Mouse (Mus musculus) c-Kit-negative CD71-positive TER-119-positive erythroid progenitor cells, embryonic 14.5 days (primary cell): Measurements from ENCODE around the gene Usb1.
"Not testable (repeated sequence)": the region's sequence is repeated elsewhere in the genome, so short reads cannot be mapped to it uniquely, and the experiment has no call there.

ENCODE experiments used
- DNase-seq: peaks from one replicate; pipeline ENCODE4 v3.0.0-alpha.2; 2013; ENCODE audit warnings: low read depth, low spot score

Gene Usb1

DNA sequence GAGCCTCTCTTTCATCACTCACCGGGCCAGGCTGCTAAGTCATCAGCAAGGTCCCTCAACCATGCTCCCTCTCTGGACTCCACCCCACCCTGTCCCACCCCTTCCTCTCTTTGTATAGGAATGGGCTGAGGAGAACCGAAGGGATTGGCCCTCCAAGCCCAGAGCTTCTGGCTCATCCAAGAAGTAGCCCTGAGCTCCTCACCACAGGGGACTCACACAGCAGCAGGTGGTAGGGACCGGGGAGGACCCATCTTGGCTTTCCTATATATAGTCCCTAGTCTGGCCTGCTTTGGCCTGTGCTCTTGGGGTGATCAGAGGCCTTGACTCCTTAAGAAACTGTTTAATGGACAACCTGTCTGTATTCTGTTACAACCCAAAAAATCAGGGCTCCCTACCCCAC is 42.3 kb downstream of the Usb1 start:
- DNase-seq = no peak

DNA sequence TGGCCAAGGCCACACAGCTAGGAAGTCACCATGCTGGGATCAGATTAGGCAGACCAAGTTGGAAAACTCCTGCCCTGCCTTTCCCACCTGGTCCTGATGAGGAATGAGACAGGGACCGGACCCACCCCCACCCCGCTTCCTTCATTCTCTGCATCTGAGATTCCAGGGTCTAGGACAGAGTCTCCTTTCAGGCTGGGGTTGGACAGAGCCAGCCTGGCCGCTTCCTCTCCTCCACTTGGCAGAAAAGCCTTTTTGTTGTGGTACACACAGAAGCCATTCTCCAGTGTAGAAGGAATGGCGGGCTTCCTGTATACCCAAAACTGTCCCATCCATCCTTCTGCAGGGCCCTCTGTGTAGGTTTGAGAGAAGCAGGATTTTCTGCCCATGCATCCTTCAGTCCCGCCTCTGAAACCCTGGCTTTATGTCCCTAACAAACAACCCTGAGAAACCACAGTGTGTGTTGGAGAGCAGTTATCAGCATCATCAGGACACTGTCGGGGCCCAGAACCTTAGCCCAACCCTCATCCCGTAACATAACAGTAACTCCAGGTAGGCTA is 43.4 kb downstream of the Usb1 start:
- no peak for DNase-seq

DNA sequence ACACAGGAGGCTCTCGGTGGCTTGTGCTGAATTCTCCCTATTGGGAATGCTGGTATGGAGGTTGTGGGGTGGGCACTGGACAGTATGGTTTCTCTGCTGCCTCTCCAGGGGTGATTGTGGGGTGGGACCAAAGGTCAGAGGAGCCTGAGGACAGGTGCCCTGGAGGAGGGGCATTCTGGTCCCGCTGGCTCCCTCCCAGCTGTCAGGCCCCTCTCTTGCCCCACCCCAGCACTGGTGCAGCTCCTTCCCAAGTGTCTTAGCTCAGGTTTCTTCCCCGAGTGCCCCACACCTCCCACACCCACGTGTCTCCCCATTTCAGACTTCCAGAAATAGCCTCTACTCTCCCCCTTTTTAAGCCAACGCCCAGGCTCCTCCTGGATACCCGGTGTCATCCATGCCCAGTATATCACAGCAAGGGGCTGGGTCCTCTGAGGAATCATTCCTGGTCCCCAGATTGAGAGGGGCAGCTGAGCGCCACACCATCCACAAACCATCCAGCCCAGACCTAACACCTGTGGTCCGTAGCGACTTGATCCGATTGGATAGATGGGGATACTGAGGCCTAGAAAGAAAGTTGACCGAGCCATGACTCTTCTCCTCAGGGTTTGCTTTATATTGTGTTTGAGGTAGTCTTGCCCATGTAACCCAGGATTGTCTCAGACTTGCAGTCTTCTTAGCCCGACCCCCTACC is 44.4 kb downstream of the Usb1 start:
- no peak for DNase-seq

DNA sequence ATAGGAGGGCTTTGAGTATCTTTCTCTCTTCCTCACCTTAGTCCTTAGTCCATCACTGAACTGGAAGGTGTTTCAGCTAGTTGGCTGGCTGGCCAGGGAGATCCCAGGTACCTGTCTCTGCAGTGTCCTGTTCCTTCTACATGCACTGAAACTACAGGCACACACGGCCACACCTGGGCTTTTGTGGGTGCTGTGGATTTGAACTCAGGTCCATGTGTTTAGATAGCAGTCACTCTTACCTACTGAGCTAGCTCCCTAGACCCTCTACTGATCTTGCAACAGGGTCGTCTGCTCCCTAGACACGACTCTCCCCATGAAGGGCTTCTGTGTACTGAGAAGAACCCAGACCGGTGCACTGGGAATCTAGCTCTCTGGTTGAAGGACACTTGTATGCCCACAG is 45.0 kb downstream of the Usb1 start:
- no peak for DNase-seq

DNA sequence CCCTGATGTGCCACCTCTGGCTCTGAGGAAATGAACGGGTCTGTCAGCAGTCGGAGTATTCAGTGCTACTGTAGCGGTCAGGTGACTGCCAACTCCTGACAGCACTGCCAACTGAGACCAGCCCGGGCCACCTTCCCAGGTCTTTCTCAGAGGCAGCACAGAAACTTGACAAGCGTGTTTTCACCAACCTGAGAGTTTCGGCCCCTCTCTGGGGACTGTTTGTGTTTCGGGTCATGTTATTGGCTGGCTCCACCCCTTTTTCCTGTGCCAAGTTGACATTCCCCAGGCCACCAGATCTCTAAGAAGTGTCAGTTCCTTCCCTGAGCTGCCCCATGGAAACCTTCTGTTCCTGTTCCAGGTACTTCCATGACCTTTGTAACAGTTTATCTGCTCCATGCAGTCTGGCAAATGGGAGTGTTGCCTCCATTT is 45.8 kb downstream of the Usb1 start:
- no peak for DNase-seq

DNA sequence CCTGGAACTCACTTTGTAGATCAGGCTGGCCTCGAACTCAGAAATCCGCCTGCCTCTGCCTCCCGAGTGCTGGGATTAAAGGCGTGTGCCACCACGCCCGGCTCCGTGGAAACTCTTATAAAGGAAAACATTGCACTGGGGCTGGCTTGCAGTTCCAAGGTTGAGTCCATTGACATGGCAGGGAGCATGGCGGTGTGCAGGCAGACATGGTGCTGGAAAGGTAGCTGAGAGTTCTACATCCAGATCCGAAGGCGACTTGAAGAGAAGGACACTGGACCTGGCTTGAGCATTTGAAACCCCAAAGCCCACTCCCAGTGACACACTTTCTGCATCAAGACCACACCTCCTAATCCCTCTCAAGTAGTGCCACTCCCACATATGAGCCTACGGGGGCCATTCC is 46.8 kb downstream of the Usb1 start:
- not testable (repeated sequence) for DNase-seq

DNA sequence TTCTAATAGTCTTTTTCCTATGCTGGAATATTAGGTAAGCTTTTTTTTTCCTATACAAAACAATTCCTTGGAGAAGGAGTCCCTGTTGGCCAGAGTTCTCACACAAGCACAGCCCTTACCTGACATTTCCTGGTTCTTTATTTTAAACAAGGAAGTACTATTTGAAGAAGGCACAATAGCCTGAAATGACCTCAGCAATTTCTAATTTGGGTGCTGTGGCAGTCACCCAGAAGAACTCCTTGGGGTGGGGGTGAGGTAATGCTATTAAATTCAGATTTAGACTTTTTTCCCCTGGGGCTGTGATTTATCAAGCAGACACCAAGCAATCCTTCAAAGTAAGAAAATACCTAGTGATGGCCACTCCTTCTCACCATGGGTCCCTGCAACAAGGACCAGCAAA is 48.9 kb downstream of the Usb1 start:
- DNase-seq = no peak

DNA sequence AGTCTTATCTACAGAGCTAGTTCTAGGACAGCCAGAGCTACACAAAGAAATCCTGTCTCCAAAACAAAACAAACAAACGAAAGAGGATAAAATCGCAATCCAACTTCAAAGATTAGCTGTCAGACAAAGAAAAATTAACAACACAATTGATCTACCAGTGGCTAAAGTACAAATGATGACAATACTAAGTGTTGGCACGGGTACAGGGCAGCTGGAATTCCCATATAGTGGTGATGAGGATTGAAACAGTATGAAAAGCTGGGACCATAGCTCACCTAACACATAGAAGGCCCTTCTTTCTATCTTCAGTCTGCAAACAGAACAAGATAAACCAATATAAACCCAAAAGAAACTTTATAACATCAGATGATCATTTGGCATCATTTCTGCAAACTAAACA is 49.5 kb downstream of the Usb1 start:
- no peak for DNase-seq

DNA sequence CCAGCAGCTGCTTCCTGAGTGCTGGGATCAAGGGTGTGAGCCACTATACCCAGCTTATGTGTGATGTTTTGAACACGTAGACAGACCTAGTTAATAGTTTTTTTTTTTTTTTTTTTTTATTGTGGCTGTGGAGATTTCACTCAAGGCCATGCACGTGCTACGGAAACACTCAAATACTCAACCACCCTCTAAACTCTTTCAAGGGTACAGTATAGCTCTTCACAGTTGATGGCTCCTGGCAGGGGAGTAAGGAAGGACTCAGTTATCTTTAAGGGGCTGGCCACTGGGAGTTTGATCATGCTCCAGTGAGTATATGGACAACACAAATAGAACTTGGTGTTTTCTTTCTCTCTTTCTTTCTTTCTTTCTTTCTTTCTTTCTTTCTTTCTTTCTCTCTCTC is 52.4 kb downstream of the Usb1 start:
- DNase-seq = no peak

DNA sequence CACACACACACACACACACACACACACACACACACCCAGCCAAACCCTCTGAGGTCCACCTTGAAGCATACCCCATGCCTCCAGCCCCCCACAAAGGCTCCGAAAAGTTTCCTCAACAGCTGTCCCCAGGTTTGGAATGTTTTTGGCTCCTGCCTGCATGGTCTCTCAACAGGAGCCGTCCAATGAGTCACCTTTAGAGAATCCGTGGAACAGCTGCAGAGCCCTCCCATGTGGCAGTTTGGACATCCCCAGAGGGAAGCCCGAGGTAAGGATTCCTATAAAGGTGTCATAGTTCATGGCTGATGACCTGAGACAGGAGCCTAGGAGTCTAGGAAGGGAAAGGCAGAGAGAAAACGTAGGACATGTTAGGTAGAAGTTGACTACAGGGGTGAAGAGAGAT is 54.0 kb downstream of the Usb1 start:
- no peak for DNase-seq

DNA sequence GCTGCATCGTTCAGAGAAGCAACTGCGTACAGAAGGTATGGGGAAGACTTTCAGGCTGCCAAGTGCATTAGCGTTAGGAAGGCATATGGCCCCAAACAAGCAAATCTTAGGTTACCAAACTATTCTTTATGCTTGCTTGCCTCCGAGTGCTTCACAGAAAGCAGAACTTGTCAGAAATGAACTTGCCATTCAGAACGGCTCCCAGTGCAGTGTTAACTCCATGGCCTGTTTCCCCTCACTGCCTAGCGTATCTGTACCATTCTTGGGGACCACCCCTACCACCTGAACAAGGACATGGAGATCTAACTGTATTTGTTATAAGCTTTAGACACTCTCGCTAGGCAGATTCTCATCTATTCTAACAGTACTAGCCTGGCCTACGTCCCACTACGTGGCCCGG is 55.1 kb downstream of the Usb1 start:
- DNase-seq = no peak

DNA sequence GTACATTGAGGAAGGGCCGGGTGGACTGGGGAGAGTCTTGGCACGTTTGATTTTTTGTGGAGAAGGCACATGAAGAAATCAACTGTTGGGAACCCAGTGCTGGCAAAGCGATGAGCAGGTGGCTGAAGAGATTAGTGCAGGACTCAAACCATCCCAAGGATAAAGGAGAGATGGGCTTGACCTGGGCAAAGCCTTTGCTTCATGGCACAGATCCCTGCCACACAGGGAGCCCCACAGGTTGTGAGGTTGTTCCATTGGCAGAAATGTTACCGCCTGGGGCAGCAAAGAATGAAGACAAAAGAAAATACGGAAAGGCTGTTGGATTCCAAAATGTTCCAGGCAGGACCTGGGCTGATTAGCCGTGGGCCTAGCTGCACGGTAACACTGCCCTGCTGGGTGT is 55.9 kb downstream of the Usb1 start:
- no peak for DNase-seq

DNA sequence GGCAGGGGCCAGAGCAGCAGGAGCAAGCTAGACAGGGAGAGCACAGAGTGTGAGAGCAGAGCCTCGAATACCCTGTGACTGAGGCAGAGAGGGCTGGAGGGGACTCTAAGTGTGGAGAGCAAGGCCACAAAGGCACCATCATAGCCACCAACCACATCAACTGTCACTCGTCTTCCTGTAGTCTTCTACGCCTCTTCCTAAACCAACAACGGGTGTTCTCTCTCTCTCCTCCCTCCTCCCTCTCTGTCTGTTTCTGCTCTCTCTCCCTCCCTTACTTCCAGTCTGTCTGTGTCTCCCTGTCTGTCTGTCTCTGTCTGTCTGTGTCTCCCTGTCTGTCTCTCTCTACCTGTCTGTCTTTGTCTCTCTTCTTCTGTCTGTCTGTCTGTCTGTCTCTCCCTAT is 58.2 kb downstream of the Usb1 start:
- no peak for DNase-seq

DNA sequence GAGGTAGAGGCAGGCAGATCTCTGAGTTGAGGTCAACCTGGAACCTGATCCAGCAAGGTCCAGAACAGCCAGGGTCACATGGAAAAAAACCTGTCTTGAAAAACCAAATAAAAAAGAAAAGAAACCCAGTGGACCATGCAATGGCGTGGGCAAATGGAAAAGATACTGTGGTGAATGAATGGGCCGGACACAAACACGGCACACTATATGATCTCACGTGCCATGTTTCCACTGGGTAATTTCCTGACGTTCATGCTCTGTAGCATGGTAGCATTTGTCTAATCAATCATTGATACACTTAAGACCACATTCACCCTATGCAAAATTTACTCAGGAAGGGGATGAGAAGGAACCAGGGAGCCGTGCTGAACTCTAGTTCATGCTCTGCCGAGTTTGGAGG is 59.0 kb downstream of the Usb1 start:
- DNase-seq = no peak

DNA sequence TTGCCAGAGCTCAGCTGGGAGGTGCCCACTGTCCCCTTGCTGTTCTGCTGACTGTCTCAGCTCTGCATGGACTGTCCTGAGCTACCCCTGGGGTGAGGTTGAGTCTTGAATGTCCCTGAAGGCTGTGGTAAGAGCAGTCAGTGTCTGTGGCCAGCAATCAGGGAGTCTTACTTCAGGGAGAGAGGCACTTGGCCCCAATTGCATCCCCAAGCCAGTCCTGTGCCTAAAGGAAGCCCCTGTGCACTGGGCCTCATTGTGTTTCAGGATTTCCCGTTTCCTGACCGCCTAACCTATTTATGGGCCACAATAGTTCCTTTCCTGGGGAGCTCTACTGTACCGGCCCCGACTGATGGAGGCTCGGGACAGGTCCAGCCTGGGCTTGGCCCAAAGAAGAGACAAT is 60.5 kb downstream of the Usb1 start:
- DNase-seq = no peak

DNA sequence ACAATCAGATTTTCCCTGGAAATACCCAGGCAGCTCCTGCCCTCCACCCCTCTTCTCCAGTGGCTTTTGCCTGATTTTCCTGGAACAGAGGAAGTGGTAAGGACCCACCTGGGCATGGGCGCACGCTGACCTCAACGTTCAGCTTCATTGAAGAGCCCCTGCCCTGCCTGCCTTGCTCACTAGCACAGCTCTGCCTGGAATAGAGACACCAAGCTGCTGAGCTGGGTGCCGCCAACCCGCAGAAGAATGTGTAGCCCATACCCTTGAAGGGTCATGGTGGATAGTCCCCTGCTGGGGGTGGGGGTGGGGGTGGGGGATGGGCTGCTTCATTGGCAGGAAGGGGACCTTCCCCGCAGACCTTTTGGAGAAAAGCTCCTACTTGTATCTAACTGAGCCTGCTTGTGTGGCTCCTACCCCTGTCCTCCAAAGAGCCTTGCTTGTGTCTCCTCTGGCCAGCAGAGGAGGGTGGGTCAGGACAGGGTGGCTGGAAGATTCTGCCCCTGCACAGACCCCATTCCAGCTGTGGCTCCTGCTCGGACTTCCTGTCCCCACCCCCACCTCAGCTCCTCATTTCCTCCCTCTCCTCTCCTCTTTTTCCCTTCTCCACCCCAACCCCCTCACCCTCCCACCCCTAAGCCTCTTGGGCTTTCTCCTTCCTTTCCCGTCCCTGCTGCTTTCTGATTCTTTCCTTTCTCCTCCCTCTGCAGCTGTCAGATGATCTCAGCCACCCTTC is 63.3 kb downstream of the Usb1 start:
- no peak for DNase-seq

DNA sequence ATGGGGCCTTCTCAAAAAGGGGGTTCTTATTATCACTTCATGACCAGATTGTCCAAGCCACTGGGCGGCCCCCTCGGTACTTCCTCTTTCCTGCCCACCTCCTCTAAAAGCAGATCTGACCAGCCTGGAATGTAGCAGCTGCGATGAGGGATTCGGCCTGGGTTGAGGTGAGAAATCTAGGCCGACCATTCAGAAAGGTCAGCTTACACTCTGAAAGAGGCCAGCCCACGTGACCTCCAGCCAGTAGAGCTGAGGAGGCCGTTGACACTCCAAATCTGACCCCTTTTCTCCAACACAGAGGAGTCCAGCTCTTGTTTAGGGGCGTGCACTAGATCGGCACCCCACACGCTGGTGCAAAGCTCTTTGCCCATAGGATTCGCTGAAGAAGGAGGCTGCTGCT is 64.7 kb downstream of the Usb1 start:
- no peak for DNase-seq
